Mouse (Mus musculus): Measurements from ENCODE around the gene Cd300lg.

DNA sequence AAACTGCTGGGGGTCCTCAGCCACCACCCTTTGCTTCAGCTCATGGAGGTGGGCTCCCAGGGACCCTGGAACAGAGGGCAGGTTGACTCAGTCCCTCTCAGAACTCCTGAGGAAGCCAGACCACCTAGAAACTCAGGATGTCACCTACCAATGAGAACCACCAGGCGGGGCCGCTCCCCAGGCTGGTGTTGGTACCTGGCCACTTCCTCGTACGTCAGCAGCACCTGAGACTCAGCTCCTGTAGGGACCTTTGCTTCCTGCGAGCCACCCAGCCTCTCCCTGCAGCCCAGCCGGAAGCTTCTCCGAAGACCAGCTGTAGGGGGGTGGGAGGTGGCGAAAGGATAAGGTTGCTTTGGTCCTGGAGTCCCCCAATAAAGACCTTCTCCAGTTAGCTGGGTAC lies 32.9 kb upstream of the Cd300lg start:
- TF ChIP-seq TAL1 (IDR thresholded peaks at IDR 0.05; ENCODE audit: low read length): no peak
- no peak for TF ChIP-seq GATA1 (IDR thresholded peaks at IDR 0.05; ENCODE audit: low read length)
